Mouse (Mus musculus) frontal cortex, postnatal 14 days (tissue): ENCODE data around the gene Mxd3.

Experiments
- DNase-seq, 2 experiments: peaks; one replicate each; pipeline ENCODE4 v3.0.0; 2022; ENCODE audit warnings: low spot score in 2 of 2

The Mxd3 gene

GRCm38 (mm10) chr13:55332331-55332730 is 2.7 kb upstream of the Mxd3 start:
- no peak for DNase-seq

- no peak for DNase-seq
Observed at GRCm38 (mm10) chr13:55330567-55331400, 1.2 kb upstream of the Mxd3 start.

GRCm38 (mm10) chr13:55329109-55329682 is 427 bp downstream of the Mxd3 start:
- no peak for DNase-seq

- no peak for DNase-seq
Observed at GRCm38 (mm10) chr13:55328641-55329040, 982 bp downstream of the Mxd3 start.

GRCm38 (mm10) chr13:55328171-55328570 is 1.5 kb downstream of the Mxd3 start:
- DNase-seq = no peak

- peak; percentile 88 to 90 for DNase-seq
Observed at GRCm38 (mm10) chr13:55327633-55328032, 2.0 kb downstream of the Mxd3 start.

GRCm38 (mm10) chr13:55327169-55327568 is 2.5 kb downstream of the Mxd3 start:
- DNase-seq = no peak

- DNase-seq = no peak
Observed at GRCm38 (mm10) chr13:55325596-55325995, 4.0 kb downstream of the Mxd3 start.

GRCm38 (mm10) chr13:55322130-55322825 is 7.3 kb downstream of the Mxd3 start:
- DNase-seq = no peak

- peak; percentile 80 to 87 for DNase-seq
Observed at GRCm38 (mm10) chr13:55321434-55322129, 8.0 kb downstream of the Mxd3 start, which contains the start of gene Rab24. Gene Rab24 (minus strand): TSS chr13:55321946.

GRCm38 (mm10) chr13:55319931-55320533 is 9.6 kb downstream of the Mxd3 start, which contains the start of gene Prelid1:
Gene Prelid1 (plus strand): TSS chr13:55320500.
- DNase-seq = no peak

- no peak for DNase-seq
Observed at GRCm38 (mm10) chr13:55318351-55318750, 11.3 kb downstream of the Mxd3 start.

- no peak for DNase-seq
Observed at GRCm38 (mm10) chr13:55314891-55315412, 14.7 kb downstream of the Mxd3 start.

- no peak for DNase-seq
Observed at GRCm38 (mm10) chr13:55313051-55313450, 16.6 kb downstream of the Mxd3 start.

- DNase-seq = no peak
Observed at GRCm38 (mm10) chr13:55312028-55312630, 17.5 kb downstream of the Mxd3 start.

- no peak for DNase-seq
Observed at GRCm38 (mm10) chr13:55300913-55301312, 28.7 kb downstream of the Mxd3 start.

GRCm38 (mm10) chr13:55296760-55297159 is 32.9 kb downstream of the Mxd3 start:
- no peak for DNase-seq

GRCm38 (mm10) chr13:55288854-55289253 is 40.8 kb downstream of the Mxd3 start:
- no peak for DNase-seq

- no peak for DNase-seq
Observed at GRCm38 (mm10) chr13:55277646-55278045, 52.0 kb downstream of the Mxd3 start.

- no peak for DNase-seq
Observed at GRCm38 (mm10) chr13:55277203-55277602, 52.4 kb downstream of the Mxd3 start.
